Mouse (Mus musculus): ENCODE measurements around the gene Gm21800. TPM values are rescaled to one million over a fixed set of nuclear protein-coding genes. Genes with fewer than 3 reads are reported as not detected.
"Not testable (repeated sequence)": the region's sequence is repeated elsewhere in the genome, so short reads cannot be mapped to it uniquely, and the experiment has no call there.

The Gm21800 gene
- not detected for total RNA-seq (2022)

DNA sequence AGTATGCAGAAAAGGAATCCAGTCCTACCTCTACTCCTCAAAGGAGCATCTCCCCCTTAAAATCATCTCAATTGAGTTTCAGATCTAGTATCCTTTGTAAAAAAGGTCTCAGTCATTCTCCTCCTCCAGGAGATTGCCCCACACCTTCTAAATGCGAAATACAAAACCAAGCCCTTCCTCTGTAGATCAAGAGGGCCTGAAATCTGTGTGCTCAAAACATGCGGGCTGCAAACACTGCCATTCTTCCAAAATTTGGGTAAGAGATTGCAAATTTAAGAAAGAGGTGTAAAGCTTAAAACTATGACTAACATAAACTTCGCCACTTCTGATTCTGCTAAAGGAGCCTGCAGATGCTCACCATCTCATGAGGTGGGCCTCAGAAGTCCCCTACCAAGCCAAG lies at the start of gene Gm21800:
Gm21800 (plus strand) TSS at position 301 of the 400 bp plus-strand sequence.
- DNase-seq (ENCODE audit: low spot score), result not testable (repeated sequence)

Data from heart, adult 8-10 months (tissue).